Mouse (Mus musculus) heart, adult 8-10 months (tissue): ENCODE measurements around the gene Zfp324. TPM values are rescaled to one million over a fixed set of nuclear protein-coding genes. Genes with fewer than 3 reads are reported as not detected.
"Not testable (repeated sequence)": the region's sequence is repeated elsewhere in the genome, so short reads cannot be mapped to it uniquely, and the experiment has no call there.

ENCODE experiments used
- DNase-seq: peaks from one replicate; pipeline ENCODE4 v3.0.0; 2022; ENCODE audit warnings: low spot score
- total RNA-seq, 4 experiments: library from RNA; stranded (reverse); gene quantifications; 2 replicates each; pipeline ENCODE4 v1.2.4; 2022

Gene Zfp324
- total RNA-seq = 1 to 10 TPM; 2.7 to 3.2 (median 2.8) TPM

GRCm38 (mm10) chr7:12965678-12966091, at the start of gene Zfp324:
Zfp324 (plus strand) TSS chr7:12965838.
- peak; percentile 94 for DNase-seq

- DNase-seq = not testable (repeated sequence)
Observed at GRCm38 (mm10) chr7:12920495-12920894, 45.1 kb upstream of the Zfp324 start.

GRCm38 (mm10) chr7:12921318-12921704, 44.3 kb upstream of the Zfp324 start:
- no peak for DNase-seq

GRCm38 (mm10) chr7:12921705-12922465, 43.8 kb upstream of the Zfp324 start, which contains the start of gene Rps5:
Rps5 (plus strand) TSS chr7:12922290.
- peak; percentile 99 for DNase-seq

- DNase-seq = no peak
Observed at GRCm38 (mm10) chr7:12922729-12923128, 42.9 kb upstream of the Zfp324 start.

- DNase-seq = no peak
Observed at GRCm38 (mm10) chr7:12926316-12926715, 39.3 kb upstream of the Zfp324 start.

- DNase-seq = no peak
Observed at GRCm38 (mm10) chr7:12927191-12927680, 38.4 kb upstream of the Zfp324 start, which contains the start of gene Rnf225. Rnf225 (plus strand) TSS chr7:12927416.

GRCm38 (mm10) chr7:12927693-12928589, 37.7 kb upstream of the Zfp324 start:
- DNase-seq = no peak

GRCm38 (mm10) chr7:12933615-12934140, 32.0 kb upstream of the Zfp324 start:
- DNase-seq = no peak

GRCm38 (mm10) chr7:12934808-12935207, 30.8 kb upstream of the Zfp324 start:
- no peak for DNase-seq

- DNase-seq = not testable (repeated sequence)
Observed at GRCm38 (mm10) chr7:12937254-12937803, 28.3 kb upstream of the Zfp324 start.

GRCm38 (mm10) chr7:12940599-12940998, 25.0 kb upstream of the Zfp324 start:
- no peak for DNase-seq

- DNase-seq = no peak
Observed at GRCm38 (mm10) chr7:12943488-12943887, 22.1 kb upstream of the Zfp324 start.

GRCm38 (mm10) chr7:12949032-12949871, 16.4 kb upstream of the Zfp324 start:
- DNase-seq = peak; percentile 98

- no peak for DNase-seq
Observed at GRCm38 (mm10) chr7:12949872-12950229, 15.8 kb upstream of the Zfp324 start.

- no peak for DNase-seq
Observed at GRCm38 (mm10) chr7:12954896-12955295, 10.7 kb upstream of the Zfp324 start.

- no peak for DNase-seq
Observed at GRCm38 (mm10) chr7:12957511-12957910, 8.1 kb upstream of the Zfp324 start.

- DNase-seq = no peak
Observed at GRCm38 (mm10) chr7:12958948-12959347, 6.7 kb upstream of the Zfp324 start.

- DNase-seq = no peak
Observed at GRCm38 (mm10) chr7:12959718-12960117, 5.9 kb upstream of the Zfp324 start.

- peak; percentile 48 for DNase-seq
Observed at GRCm38 (mm10) chr7:12961511-12962141, 4.0 kb upstream of the Zfp324 start.
